Mouse (Mus musculus): ENCODE measurements at regions not wholly inside any gene's neighbourhood (a gene's known extent, or its start where the extent isn't known, plus 50 kb on each side); places are given as distances from the start of the nearest gene placed in this dataset.

GRCm38 (mm10) chr2:170233426-170233825 is 85.5 kb upstream of the Zfp217 start:
- no peak overlapping the region for H3K4me3 ChIP-seq (ENCODE audit: insufficient read depth, poor library complexity, severe bottlenecking)
- H3K36me3 ChIP-seq (ENCODE audit: control insufficient read depth, insufficient read depth): no peaks in the 10 kb centered on the region
- H3ac ChIP-seq (ENCODE audit: control insufficient read depth, insufficient read length, low read depth): no peak overlapping the region
- H3K79me2 ChIP-seq (ENCODE audit: control insufficient read depth, insufficient read depth): no peaks in the 10 kb centered on the region
- TF ChIP-seq FOSL1 (IDR thresholded peaks at IDR 0.05; ENCODE audit: insufficient read depth, low read length, poor library complexity, severe bottlenecking) (no peak), USF1 (IDR thresholded peaks at IDR 0.05; ENCODE audit: low read depth) (no peak), MAX (IDR thresholded peaks at IDR 0.05) (no peak), MYOD1 (IDR thresholded peaks at IDR 0.05; ENCODE audit: control insufficient read depth, insufficient read length, low read depth) (no peak), CEBPB (IDR thresholded peaks at IDR 0.05; ENCODE audit: low read depth) (no peak), CTCF (IDR thresholded peaks at IDR 0.05; ENCODE audit: control insufficient read depth, insufficient read depth, insufficient read length) (no peak)
- H3K27me3 ChIP-seq (ENCODE audit: control insufficient read depth, insufficient read depth, insufficient read length): no peaks in the 10 kb centered on the region
- H3K79me3 ChIP-seq (ENCODE audit: low read depth): no peaks in the 10 kb centered on the region

- no peak for TF ChIP-seq CTCF (IDR thresholded peaks at IDR 0.05; ENCODE audit: control insufficient read depth, insufficient read depth, insufficient read length)
- no peak for TF ChIP-seq FOSL1 (IDR thresholded peaks at IDR 0.05; ENCODE audit: insufficient read depth, low read length, poor library complexity, severe bottlenecking)
- no peak for TF ChIP-seq CEBPB (IDR thresholded peaks at IDR 0.05; ENCODE audit: low read depth)
- TF ChIP-seq MYOG (IDR thresholded peaks at IDR 0.05; ENCODE audit: control insufficient read depth, extremely low read depth, insufficient read length): no peak
- TF ChIP-seq MAX (IDR thresholded peaks at IDR 0.05): no peak
- TF ChIP-seq MYOD1 (IDR thresholded peaks at IDR 0.05; ENCODE audit: control insufficient read depth, insufficient read length, low read depth): no peak
- TF ChIP-seq USF1 (IDR thresholded peaks at IDR 0.05; ENCODE audit: low read depth): no peak
- Histone ChIP-seq H3K4me3 (ENCODE audit: insufficient read depth, poor library complexity, severe bottlenecking) (no peak overlapping the region), H3K79me3 (ENCODE audit: low read depth) (no peaks in the 10 kb centered on the region)
These were observed 81.7 kb upstream of the Zfp217 start for GRCm38 (mm10) chr2:170229461-170230080.

GRCm38 (mm10) chr2:170228318-170228994 is 80.6 kb upstream of the Zfp217 start:
- no peak for TF ChIP-seq USF1 (IDR thresholded peaks at IDR 0.05; ENCODE audit: low read depth)
- TF ChIP-seq CTCF (IDR thresholded peaks at IDR 0.05; ENCODE audit: control insufficient read depth, insufficient read depth, insufficient read length): no peak
- TF ChIP-seq CEBPB (IDR thresholded peaks at IDR 0.05; ENCODE audit: low read depth): no peak
- TF ChIP-seq MAX (IDR thresholded peaks at IDR 0.05): no peak
- no peak for TF ChIP-seq MYOG (IDR thresholded peaks at IDR 0.05; ENCODE audit: control insufficient read depth, extremely low read depth, insufficient read length)
- TF ChIP-seq FOSL1 (IDR thresholded peaks at IDR 0.05; ENCODE audit: insufficient read depth, low read length, poor library complexity, severe bottlenecking): no peak
- TF ChIP-seq MYOD1 (IDR thresholded peaks at IDR 0.05; ENCODE audit: control insufficient read depth, insufficient read length, low read depth): no peak
- no peaks in the 10 kb centered on the region for H3K36me3 ChIP-seq (ENCODE audit: control insufficient read depth, insufficient read depth)
- no peaks in the 10 kb centered on the region for H3K79me3 ChIP-seq (ENCODE audit: low read depth)
- H3ac ChIP-seq (ENCODE audit: control insufficient read depth, insufficient read length, low read depth): no peak overlapping the region
- H3K4me3 ChIP-seq (ENCODE audit: insufficient read depth, poor library complexity, severe bottlenecking): no peak overlapping the region
- H3K27me3 ChIP-seq (ENCODE audit: control insufficient read depth, insufficient read depth, insufficient read length): no peaks in the 10 kb centered on the region
- H3K79me2 ChIP-seq (ENCODE audit: control insufficient read depth, insufficient read depth): no peaks in the 10 kb centered on the region

More at GRCm38 (mm10) chr2:170229461-170230080, 81.7 kb upstream of the Zfp217 start:
- Histone ChIP-seq H3K27me3 (ENCODE audit: control insufficient read depth, insufficient read depth, insufficient read length) (no peaks in the 10 kb centered on the region), H3ac (ENCODE audit: control insufficient read depth, insufficient read length, low read depth) (no peak overlapping the region), H3K36me3 (ENCODE audit: control insufficient read depth, insufficient read depth) (no peaks in the 10 kb centered on the region), H3K79me2 (ENCODE audit: control insufficient read depth, insufficient read depth) (no peaks in the 10 kb centered on the region)

- H3K79me2 ChIP-seq (ENCODE audit: control insufficient read depth, insufficient read depth): no peaks in the 10 kb centered on the region
- no peaks in the 10 kb centered on the region for H3K27me3 ChIP-seq (ENCODE audit: control insufficient read depth, insufficient read depth, insufficient read length)
- no peak overlapping the region for H3ac ChIP-seq (ENCODE audit: control insufficient read depth, insufficient read length, low read depth)
- no peaks in the 10 kb centered on the region for H3K79me3 ChIP-seq (ENCODE audit: low read depth)
- TF ChIP-seq MAX (IDR thresholded peaks at IDR 0.05): no peak
- TF ChIP-seq MYOG (IDR thresholded peaks at IDR 0.05; ENCODE audit: control insufficient read depth, extremely low read depth, insufficient read length): no peak
- no peak for TF ChIP-seq CTCF (IDR thresholded peaks at IDR 0.05; ENCODE audit: control insufficient read depth, insufficient read depth, insufficient read length)
- no peak for TF ChIP-seq USF1 (IDR thresholded peaks at IDR 0.05; ENCODE audit: low read depth)
- TF ChIP-seq MYOD1 (IDR thresholded peaks at IDR 0.05; ENCODE audit: control insufficient read depth, insufficient read length, low read depth): no peak
- no peak for TF ChIP-seq FOSL1 (IDR thresholded peaks at IDR 0.05; ENCODE audit: insufficient read depth, low read length, poor library complexity, severe bottlenecking)
- TF ChIP-seq CEBPB (IDR thresholded peaks at IDR 0.05; ENCODE audit: low read depth): no peak
- H3K36me3 ChIP-seq (ENCODE audit: control insufficient read depth, insufficient read depth): no peaks in the 10 kb centered on the region
- no peak overlapping the region for H3K4me3 ChIP-seq (ENCODE audit: insufficient read depth, poor library complexity, severe bottlenecking)
These were observed 76.0 kb upstream of the Zfp217 start for GRCm38 (mm10) chr2:170223872-170224271.

- Histone ChIP-seq H3K36me3 (ENCODE audit: control insufficient read depth, insufficient read depth) (no peaks in the 10 kb centered on the region), H3ac (ENCODE audit: control insufficient read depth, insufficient read length, low read depth) (no peak overlapping the region), H3K79me2 (ENCODE audit: control insufficient read depth, insufficient read depth) (no peaks in the 10 kb centered on the region), H3K27me3 (ENCODE audit: control insufficient read depth, insufficient read depth, insufficient read length) (no peaks in the 10 kb centered on the region), H3K4me3 (ENCODE audit: insufficient read depth, poor library complexity, severe bottlenecking) (no peak overlapping the region), H3K79me3 (ENCODE audit: low read depth) (no peaks in the 10 kb centered on the region)
- no peak for TF ChIP-seq FOSL1 (IDR thresholded peaks at IDR 0.05; ENCODE audit: insufficient read depth, low read length, poor library complexity, severe bottlenecking)
- no peak for TF ChIP-seq CTCF (IDR thresholded peaks at IDR 0.05; ENCODE audit: control insufficient read depth, insufficient read depth, insufficient read length)
- TF ChIP-seq MYOD1 (IDR thresholded peaks at IDR 0.05; ENCODE audit: control insufficient read depth, insufficient read length, low read depth): no peak
- no peak for TF ChIP-seq MAX (IDR thresholded peaks at IDR 0.05)
- no peak for TF ChIP-seq MYOG (IDR thresholded peaks at IDR 0.05; ENCODE audit: control insufficient read depth, extremely low read depth, insufficient read length)
- TF ChIP-seq CEBPB (IDR thresholded peaks at IDR 0.05; ENCODE audit: low read depth): no peak
- no peak for TF ChIP-seq USF1 (IDR thresholded peaks at IDR 0.05; ENCODE audit: low read depth)
These were observed 74.9 kb upstream of the Zfp217 start for GRCm38 (mm10) chr2:170222819-170223218.
